Mouse (Mus musculus) spleen, adult 2 months (tissue): ENCODE results near the gene Kcnc2.

ENCODE experiments used
- CTCF ChIP-seq: fragments of 200-500 bp; IDR thresholded peaks from 2 replicates; pipeline ENCODE4 v1.5.1; 2011; ENCODE audit warnings: mild to moderate bottlenecking, inconsistent platforms; ENCODE audit not compliant: insufficient read depth, insufficient read length, insufficient replicate concordance; ENCODE audit errors: extremely low read depth
- POLR2A ChIP-seq: fragments of 200-500 bp; IDR thresholded peaks from 2 replicates; pipeline ENCODE4 v1.6.1; 2011; ENCODE audit warnings: low read depth, low read length, inconsistent platforms

DNA sequence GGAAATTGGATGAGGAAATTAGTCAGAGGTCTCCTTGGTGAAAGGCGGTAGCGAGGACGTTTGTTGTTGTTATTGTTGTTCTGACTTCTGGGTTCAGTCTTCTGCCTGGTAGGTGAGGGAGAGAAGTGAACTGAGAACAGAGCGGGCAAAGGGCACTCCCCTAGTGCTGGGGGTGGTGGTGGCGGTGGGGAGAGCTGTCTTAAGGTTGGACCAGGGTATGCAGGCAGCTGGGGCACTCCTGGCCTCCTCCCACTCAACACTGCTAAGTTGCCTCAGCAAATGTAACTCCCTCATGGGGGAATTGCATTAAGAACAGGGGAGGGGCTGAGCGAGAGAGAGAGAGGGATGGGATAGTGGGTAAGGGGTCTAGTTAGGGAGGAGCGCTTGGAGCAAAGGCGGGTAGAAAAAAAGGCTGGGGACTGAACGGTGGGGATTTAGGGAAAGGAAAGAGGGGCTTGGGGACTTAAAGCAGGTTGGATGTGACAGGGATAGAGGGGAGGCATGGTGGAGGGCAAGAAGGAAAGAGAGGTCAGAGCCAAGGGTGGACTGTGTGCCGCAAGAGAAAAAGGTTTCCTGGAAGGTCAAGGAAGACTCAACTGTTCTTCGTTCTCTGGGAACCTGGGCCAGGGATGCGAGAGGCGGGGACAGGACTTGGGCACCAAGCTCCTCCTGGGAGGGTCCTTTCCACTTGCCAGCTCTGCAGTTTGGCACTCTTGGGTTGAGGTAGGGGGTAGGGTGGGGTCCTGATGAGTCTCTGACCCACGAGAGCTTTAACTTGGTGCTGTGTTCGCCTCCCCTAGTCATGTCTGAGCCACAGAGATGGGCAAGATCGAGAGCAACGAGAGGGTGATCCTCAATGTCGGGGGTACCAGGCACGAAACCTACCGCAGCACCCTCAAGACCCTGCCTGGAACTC is at the start of gene Kcnc2:
- no peak for TF ChIP-seq CTCF
- TF ChIP-seq POLR2A = no peak
